Mouse (Mus musculus) lung, adult 2 months (tissue): ENCODE data around the gene Art4.

Source experiments
- CTCF ChIP-seq: fragments of 200-500 bp; IDR thresholded peaks from 2 replicates; pipeline ENCODE4 v1.5.1; 2011; ENCODE audit warnings: mild to moderate bottlenecking, low read length, control low read depth; ENCODE audit not compliant: insufficient read depth
- POLR2A ChIP-seq: fragments of 200-500 bp; IDR thresholded peaks from 2 replicates; pipeline ENCODE4 v1.6.1; 2011; ENCODE audit warnings: low read depth, mild to moderate bottlenecking, control low read depth, low read length, borderline replicate concordance; ENCODE audit errors: extremely low read depth

DNA sequence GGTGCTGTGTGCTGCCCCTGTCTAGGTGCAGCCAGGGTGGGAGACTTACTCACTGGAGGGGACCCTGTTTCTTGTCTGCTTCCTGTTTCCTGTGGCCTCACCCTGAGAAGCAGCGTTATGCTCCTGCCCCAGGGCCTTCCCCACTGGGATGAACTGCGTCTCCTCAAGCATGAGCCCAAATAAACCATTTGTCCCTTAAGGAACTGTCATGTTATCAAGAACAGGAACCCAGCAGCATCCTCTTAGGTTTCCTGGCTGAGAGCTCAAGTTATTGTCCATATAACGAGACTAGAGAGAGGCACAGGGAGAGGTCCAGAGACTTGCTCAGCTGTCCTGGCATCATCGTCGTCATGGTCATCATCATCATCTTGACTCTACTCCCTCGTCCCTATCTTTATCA lies 7.3 kb downstream of the Art4 start:
- TF ChIP-seq POLR2A (no peak), CTCF (no peak)
